Mouse (Mus musculus) cortical plate, adult 2 months (tissue): Measurements from ENCODE around the gene Aff3. TPM values are rescaled to one million over a fixed set of nuclear protein-coding genes. Genes with fewer than 3 reads are reported as not detected.

Experiments
- H3K27ac ChIP-seq: fragments of 200-500 bp; 2 replicates; pipeline ENCODE4 v1.5.1; 2012; ENCODE audit warnings: low read length, control low read depth, inconsistent platforms; ENCODE audit not compliant: insufficient read depth
- H3K4me1 ChIP-seq: fragments of 200-500 bp; 2 replicates; pipeline ENCODE4 v1.6.1; 2011; ENCODE audit warnings: low read length; ENCODE audit not compliant: control insufficient read depth, insufficient read depth
- H3K4me3 ChIP-seq: fragments of 200-500 bp; 2 replicates; pipeline ENCODE4 v1.5.1; 2011; ENCODE audit warnings: mild to moderate bottlenecking, low read length, control low read depth; ENCODE audit not compliant: insufficient read depth
- CTCF ChIP-seq: fragments of 200-500 bp; IDR thresholded peaks from 2 replicates; pipeline ENCODE4 v1.5.1; 2011; ENCODE audit warnings: mild to moderate bottlenecking, control low read depth, low read length; ENCODE audit not compliant: insufficient read depth; ENCODE audit errors: extremely low read depth
- POLR2A ChIP-seq: fragments of 200-500 bp; IDR thresholded peaks from 2 replicates; pipeline ENCODE4 v1.6.1; 2011; ENCODE audit warnings: mild to moderate bottlenecking, low read length, control low read depth; ENCODE audit not compliant: insufficient read depth; ENCODE audit errors: extremely low read depth
- polyA plus RNA-seq: library from polyadenylated mRNA; depleted of rRNA; stranded (reverse); fragments of >200 nt; gene quantifications from 2 replicates; pipeline ENCODE4 v1.2.3, GENCODE M21; 2012

The Aff3 gene
- polyA plus RNA-seq, 1 experiment = 24.1 TPM

- TF ChIP-seq CTCF (no peak), POLR2A (no peak)
These were observed 110.2 kb downstream of the Aff3 start for GRCm38 (mm10) chr1:38554546-38554945.

GRCm38 (mm10) chr1:38553090-38553489 lies 111.7 kb downstream of the Aff3 start:
- no peaks in the 10 kb centered on the region for H3K4me1 ChIP-seq
- TF ChIP-seq POLR2A = no peak
- TF ChIP-seq CTCF = no peak
- H3K4me3 ChIP-seq = no peak overlapping the region
- H3K27ac ChIP-seq = no peak overlapping the region

More at GRCm38 (mm10) chr1:38554546-38554945, 110.2 kb downstream of the Aff3 start:
- no peaks in the 10 kb centered on the region for H3K4me1 ChIP-seq
- H3K27ac ChIP-seq = no peak overlapping the region
- H3K4me3 ChIP-seq = no peak overlapping the region

- no peak overlapping the region for H3K4me3 ChIP-seq
- peaks cover 3% of the 10 kb centered on the region; the same call in 1 of the 2 replicates for H3K4me1 ChIP-seq
- TF ChIP-seq CTCF = no peak
- no peak for TF ChIP-seq POLR2A
- H3K27ac ChIP-seq = no peak overlapping the region
These were observed 114.2 kb downstream of the Aff3 start for GRCm38 (mm10) chr1:38550579-38550978.

DNA sequence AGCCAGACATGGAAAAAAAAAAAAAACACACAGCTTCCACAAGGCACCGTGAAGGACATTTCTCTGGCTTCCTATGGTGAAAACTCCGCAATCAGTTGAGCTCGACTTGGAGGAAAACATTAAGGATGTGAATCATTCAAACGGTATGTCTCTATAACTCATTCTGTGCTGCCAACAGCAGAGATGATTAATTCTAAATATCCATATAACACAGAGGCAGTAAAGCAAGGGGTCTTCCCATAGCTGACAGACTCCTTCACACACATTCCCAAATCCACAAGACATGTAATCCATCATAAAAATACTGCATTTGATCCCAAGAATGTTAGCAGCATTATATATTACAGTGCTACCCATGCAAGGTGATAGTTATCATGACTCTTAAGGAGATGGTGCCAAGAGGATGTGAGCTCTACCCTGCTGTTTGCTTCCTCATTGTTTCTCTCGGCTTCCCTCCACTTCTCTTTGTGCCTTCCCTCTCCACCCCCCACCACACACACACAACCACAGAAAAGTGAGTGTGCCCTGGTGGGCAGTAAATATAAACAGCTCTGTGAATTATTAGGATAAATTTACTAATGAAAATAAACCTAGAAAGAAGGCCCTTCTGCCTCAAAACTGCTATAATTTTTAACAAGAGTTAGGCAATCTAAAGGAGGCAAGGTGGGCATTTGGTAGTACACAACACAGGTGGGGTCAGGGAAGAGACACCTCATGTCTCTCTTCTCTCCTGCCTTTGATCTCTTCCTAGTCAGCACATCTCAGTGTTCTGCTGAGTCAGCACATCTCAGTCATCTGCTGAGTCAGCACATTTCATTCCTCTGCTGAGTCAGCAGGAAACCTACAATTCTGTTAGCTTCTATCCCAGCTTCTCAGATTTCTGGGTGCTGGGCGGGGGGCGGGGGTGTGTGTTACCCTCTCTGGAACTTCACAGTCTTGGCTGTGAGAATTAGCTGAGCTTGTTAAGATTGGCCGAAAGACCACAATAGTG lies 115.8 kb downstream of the Aff3 start:
- Histone ChIP-seq H3K4me3 (no peak overlapping the region), H3K27ac (no peak overlapping the region), H3K4me1 (peaks cover 4% of the 10 kb centered on the region; the same call in 1 of the 2 replicates)
- TF ChIP-seq POLR2A = no peak
- no peak for TF ChIP-seq CTCF

DNA sequence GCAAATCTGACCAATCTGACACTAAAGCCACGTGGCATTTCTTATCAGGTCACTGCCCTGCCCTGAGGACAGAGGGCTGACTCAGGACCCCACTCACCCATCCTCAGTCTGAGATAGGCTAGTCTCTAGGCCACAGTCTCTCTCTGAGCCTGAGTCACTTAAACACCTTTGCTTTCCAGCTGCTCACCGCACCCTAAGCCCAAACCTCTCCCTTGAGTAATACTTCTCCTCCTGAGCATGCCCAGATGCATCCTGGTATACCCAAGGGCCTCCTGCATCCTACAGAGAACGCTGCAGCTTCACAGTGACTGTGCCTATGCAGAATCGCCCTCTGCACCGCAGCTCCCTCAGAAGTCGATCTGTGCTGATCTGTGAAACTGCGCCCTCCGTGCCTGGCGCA lies 117.1 kb downstream of the Aff3 start:
- H3K27ac ChIP-seq = no peak overlapping the region
- peaks cover 4% of the 10 kb centered on the region; the same call in 1 of the 2 replicates for H3K4me1 ChIP-seq
- H3K4me3 ChIP-seq = no peak overlapping the region
- TF ChIP-seq POLR2A (no peak), CTCF (no peak)

GRCm38 (mm10) chr1:38546696-38547095 lies 118.1 kb downstream of the Aff3 start:
- no peak overlapping the region for H3K27ac ChIP-seq
- H3K4me1 ChIP-seq = peaks cover 4% of the 10 kb centered on the region; the same call in 1 of the 2 replicates
- TF ChIP-seq CTCF (no peak), POLR2A (no peak)
- H3K4me3 ChIP-seq = no peak overlapping the region

- no peak overlapping the region for H3K4me3 ChIP-seq
- H3K4me1 ChIP-seq = peaks cover 4% of the 10 kb centered on the region; the same call in 1 of the 2 replicates
- TF ChIP-seq POLR2A (no peak), CTCF (no peak)
- no peak overlapping the region; the same call in 1 of the 2 replicates for H3K27ac ChIP-seq
These were observed 119.3 kb downstream of the Aff3 start for GRCm38 (mm10) chr1:38545282-38545945.

DNA sequence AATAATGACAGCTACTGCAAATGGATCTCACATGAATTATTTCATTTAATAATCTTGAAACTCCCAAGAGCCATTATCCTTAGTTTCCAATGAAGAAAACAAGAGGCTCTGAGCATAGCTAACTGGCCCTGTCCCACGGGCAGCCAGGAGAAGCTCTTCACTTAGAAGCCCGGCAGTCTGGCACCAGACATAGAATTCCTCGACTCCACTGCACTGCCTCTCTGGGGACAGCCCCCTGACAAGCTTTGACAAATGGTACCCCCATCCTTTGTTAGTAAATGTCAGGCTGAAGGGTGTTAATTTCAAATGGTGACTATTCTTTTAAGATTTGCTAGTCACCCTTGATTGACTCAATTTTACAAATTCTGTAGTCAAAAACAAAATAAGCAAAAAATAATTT lies 120.3 kb downstream of the Aff3 start:
- no peak overlapping the region for H3K27ac ChIP-seq
- no peak for TF ChIP-seq POLR2A
- no peak for TF ChIP-seq CTCF
- H3K4me1 ChIP-seq = peaks cover 5% of the 10 kb centered on the region; the same call in 1 of the 2 replicates
- no peak overlapping the region for H3K4me3 ChIP-seq

GRCm38 (mm10) chr1:38541536-38541935 lies 123.2 kb downstream of the Aff3 start:
- Histone ChIP-seq H3K4me3 (no peak overlapping the region), H3K27ac (no peak overlapping the region), H3K4me1 (peaks cover 6% of the 10 kb centered on the region; the same call in 1 of the 2 replicates)
- no peak for TF ChIP-seq POLR2A
- no peak for TF ChIP-seq CTCF
